Mouse (Mus musculus) megakaryocyte, embryonic 14.5 days (primary cell): Measurements from ENCODE around the gene Gm43064. TPM values are rescaled to one million over a fixed set of nuclear protein-coding genes. Genes with fewer than 3 reads are reported as not detected.
"Not testable (repeated sequence)": the region's sequence is repeated elsewhere in the genome, so short reads cannot be mapped to it uniquely, and the experiment has no call there.

Experiments used
- H3K27me3 ChIP-seq: replicated peaks from 2 replicates; pipeline ENCODE3; 2012; ENCODE audit warnings: inconsistent platforms
- H3K36me3 ChIP-seq: replicated peaks from 2 replicates; pipeline ENCODE3; 2012; ENCODE audit warnings: low read length, inconsistent platforms, mixed read lengths
- H3K4me1 ChIP-seq: 2 replicates; pipeline ENCODE4 v1.6.1; 2012; ENCODE audit warnings: inconsistent platforms
- H3K4me3 ChIP-seq: replicated peaks from 2 replicates; pipeline ENCODE3; 2012; ENCODE audit warnings: moderate library complexity, mild to moderate bottlenecking, inconsistent platforms
- H3K9me3 ChIP-seq: 2 replicates; pipeline ENCODE4 v1.6.1; 2012; ENCODE audit warnings: inconsistent platforms
- FLI1 ChIP-seq: IDR thresholded peaks from 2 replicates; pipeline ENCODE4 v1.6.1; 2012; ENCODE audit warnings: low read length, inconsistent platforms, mixed read lengths
- GATA1 ChIP-seq: IDR thresholded peaks from 3 replicates; pipeline ENCODE4 v1.6.1; 2012; ENCODE audit warnings: mixed read lengths, low read length, inconsistent platforms, borderline replicate concordance
- polyA plus RNA-seq: library from polyadenylated mRNA; stranded (reverse); fragments of >175 nt; gene quantifications from 2 replicates; pipeline ENCODE4 v1.2.3, GENCODE M21; 2012; ENCODE audit warnings: low replicate concordance; ENCODE audit not compliant: insufficient read depth

The Gm43064 gene
- polyA plus RNA-seq, 1 experiment: not detected

- Histone ChIP-seq H3K9me3 (no peaks in the 10 kb centered on the region), H3K27me3 (no peaks in the 10 kb centered on the region), H3K4me1 (peaks cover 97% of the 10 kb centered on the region), H3K36me3 (peaks cover 24% of the 10 kb centered on the region), H3K4me3 (peak overlapping the region; percentile 46)
- TF ChIP-seq FLI1 (no peak), GATA1 (peak; percentile 89; the same call in 2 of the 3 replicates)
These were observed 9.9 kb upstream of the Gm43064 start for GRCm38 (mm10) chr3:103799507-103799906.

DNA sequence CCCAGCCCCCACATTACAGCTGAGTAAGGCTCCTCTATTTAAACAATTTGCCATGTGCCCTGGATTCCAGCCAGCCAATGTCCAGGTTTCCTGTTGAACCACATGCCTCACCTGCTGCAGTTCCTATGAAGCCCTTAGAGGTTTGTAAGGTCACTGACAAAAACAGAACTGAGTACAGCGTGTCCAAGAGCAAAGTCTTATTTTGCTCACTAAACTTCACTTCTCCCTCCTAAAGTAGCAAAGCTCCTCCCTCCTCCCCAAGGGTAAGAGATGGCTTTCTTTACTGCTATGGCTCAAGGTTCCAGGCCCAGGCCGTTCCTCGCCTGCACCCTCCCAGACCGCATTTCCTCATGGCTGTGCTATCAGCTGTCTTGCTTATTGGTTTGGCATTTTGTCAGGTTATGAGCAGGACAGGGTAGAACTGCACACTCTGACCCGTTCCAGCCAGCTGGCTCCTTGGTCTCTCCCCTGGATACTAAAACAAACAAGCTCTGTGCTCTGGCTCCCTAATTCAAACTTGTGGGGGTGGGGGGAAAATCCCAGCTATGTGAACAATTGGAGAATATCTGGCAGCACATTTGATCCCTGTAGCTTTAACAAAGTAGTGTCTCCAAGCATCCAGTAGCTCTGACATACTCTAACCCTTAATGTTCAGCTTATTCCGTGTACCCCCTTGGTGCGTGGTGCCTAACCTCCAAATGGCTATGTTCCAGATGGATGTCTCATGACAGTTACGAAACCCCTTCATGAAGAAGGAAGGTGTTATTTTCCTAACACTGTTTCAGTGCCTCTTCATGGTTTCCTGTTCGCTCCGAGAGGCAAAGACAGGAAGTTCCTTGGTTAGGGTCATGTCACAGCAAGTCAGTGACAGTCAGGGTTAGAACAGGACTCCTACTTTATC, 7.5 kb upstream of the Gm43064 start:
- peak; percentile 42; the same call in 1 of the 2 replicates for TF ChIP-seq FLI1
- no peak for TF ChIP-seq GATA1
- Histone ChIP-seq H3K4me3 (peak overlapping the region; percentile 87), H3K27me3 (no peaks in the 10 kb centered on the region), H3K36me3 (peaks cover 45% of the 10 kb centered on the region), H3K9me3 (no peaks in the 10 kb centered on the region), H3K4me1 (peaks cover 96% of the 10 kb centered on the region)

DNA sequence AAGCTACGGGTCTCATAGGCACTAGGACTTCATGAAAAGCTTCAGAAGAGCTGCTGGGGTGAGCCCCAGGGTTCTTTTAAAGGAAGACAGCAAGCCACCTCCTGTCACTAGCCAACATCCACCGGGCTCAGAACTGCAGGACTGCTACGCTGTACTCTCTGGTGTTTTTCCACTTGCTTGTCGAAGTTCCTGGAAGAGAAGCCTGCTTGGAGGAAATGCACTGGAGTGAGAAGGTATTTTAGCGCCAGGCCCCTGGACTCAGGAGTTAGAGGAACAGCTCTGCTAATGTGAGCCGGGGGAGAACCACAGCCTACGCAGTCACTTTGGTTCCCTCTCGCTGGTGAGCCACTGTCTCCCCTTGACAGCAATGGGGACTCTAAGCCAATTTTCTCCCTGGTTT, 6.5 kb upstream of the Gm43064 start:
- peak overlapping the region; percentile 79 for H3K4me3 ChIP-seq
- H3K9me3 ChIP-seq: no peaks in the 10 kb centered on the region
- TF ChIP-seq GATA1: no peak
- TF ChIP-seq FLI1: no peak
- peaks cover 55% of the 10 kb centered on the region for H3K36me3 ChIP-seq
- peaks cover 96% of the 10 kb centered on the region for H3K4me1 ChIP-seq
- no peaks in the 10 kb centered on the region for H3K27me3 ChIP-seq

DNA sequence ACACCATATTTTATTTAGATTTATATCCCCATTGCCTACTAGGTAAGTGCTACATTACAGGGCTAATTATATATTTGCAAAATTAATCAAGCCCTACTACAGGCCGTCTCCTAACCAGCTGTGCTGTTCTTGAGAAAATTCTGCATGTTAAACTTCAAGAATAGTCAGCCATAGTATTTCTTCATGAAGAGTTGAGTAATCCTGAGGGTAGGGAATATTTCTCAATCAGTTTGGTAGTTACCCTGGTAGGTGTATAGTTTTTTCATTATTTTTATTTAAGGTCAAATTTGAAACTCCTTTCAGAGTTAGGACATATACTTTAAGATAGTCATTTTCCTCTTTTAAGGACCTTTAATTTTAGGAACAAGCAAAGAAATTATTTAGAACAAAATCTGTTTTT, 3.7 kb upstream of the Gm43064 start:
- peaks cover 54% of the 10 kb centered on the region for H3K36me3 ChIP-seq
- no peaks in the 10 kb centered on the region for H3K27me3 ChIP-seq
- TF ChIP-seq FLI1 (no peak), GATA1 (no peak)
- no peak overlapping the region for H3K4me3 ChIP-seq
- H3K9me3 ChIP-seq: no peaks in the 10 kb centered on the region
- H3K4me1 ChIP-seq: peaks cover 71% of the 10 kb centered on the region

- no peak for TF ChIP-seq FLI1
- TF ChIP-seq GATA1: no peak
- Histone ChIP-seq H3K4me1 (peaks cover 65% of the 10 kb centered on the region), H3K36me3 (peaks cover 65% of the 10 kb centered on the region), H3K4me3 (peak overlapping the region; percentile 97), H3K9me3 (no peaks in the 10 kb centered on the region), H3K27me3 (no peaks in the 10 kb centered on the region)
These were observed 402 bp downstream of the Gm43064 start for GRCm38 (mm10) chr3:103809799-103810150.

- H3K27me3 ChIP-seq: no peaks in the 10 kb centered on the region
- H3K9me3 ChIP-seq: no peaks in the 10 kb centered on the region
- H3K4me3 ChIP-seq: peak overlapping the region; percentile 86
- TF ChIP-seq GATA1 (no peak), FLI1 (no peak)
- H3K4me1 ChIP-seq: peaks cover 63% of the 10 kb centered on the region
- peaks cover 66% of the 10 kb centered on the region for H3K36me3 ChIP-seq
These were observed 1.6 kb downstream of the Gm43064 start for GRCm38 (mm10) chr3:103810967-103811366.

- no peaks in the 10 kb centered on the region for H3K27me3 ChIP-seq
- TF ChIP-seq FLI1: no peak
- TF ChIP-seq GATA1: no peak
- H3K9me3 ChIP-seq: no peaks in the 10 kb centered on the region
- H3K4me3 ChIP-seq: no peak overlapping the region
- H3K36me3 ChIP-seq: peaks cover 51% of the 10 kb centered on the region
- peaks cover 8% of the 10 kb centered on the region; the same call in 1 of the 2 replicates for H3K4me1 ChIP-seq
These were observed 18.2 kb downstream of the Gm43064 start for GRCm38 (mm10) chr3:103827548-103827947.

- H3K4me3 ChIP-seq: no peak overlapping the region
- peaks cover 37% of the 10 kb centered on the region for H3K36me3 ChIP-seq
- H3K27me3 ChIP-seq: no peaks in the 10 kb centered on the region
- peaks cover 4% of the 10 kb centered on the region; the same call in 1 of the 2 replicates for H3K4me1 ChIP-seq
- TF ChIP-seq GATA1 (no peak), FLI1 (no peak)
- H3K9me3 ChIP-seq: no peaks in the 10 kb centered on the region
These were observed 19.7 kb downstream of the Gm43064 start for GRCm38 (mm10) chr3:103829036-103829435.

- H3K4me1 ChIP-seq, H3K4me3 ChIP-seq, H3K27me3 ChIP-seq, H3K9me3 ChIP-seq: not testable (repeated sequence)
- peaks cover 31% of the 10 kb centered on the region for H3K36me3 ChIP-seq
These were observed 21.3 kb downstream of the Gm43064 start for GRCm38 (mm10) chr3:103830681-103831080.

DNA sequence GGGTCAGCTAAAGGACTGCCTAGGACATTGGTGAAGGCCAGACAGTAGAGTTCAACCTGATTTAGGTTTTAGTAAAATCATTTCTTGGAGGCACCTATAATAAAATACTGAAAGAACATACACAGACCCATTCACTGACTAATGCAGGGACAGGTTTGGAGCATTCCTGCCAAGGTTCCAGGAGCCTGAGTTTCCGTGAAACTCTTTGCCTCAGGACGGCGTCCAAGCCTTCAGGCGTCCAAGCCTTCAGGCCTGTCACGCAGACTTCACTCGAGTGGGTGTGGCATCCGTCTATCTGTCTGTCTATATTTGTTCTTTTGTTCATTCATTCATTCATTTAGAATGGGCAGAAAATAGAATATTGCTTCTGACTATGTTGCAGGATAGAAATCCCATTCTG, 21.8 kb downstream of the Gm43064 start:
- Histone ChIP-seq H3K27me3 (no peaks in the 10 kb centered on the region), H3K4me1 (peaks cover 8% of the 10 kb centered on the region), H3K36me3 (peaks cover 31% of the 10 kb centered on the region), H3K4me3 (no peak overlapping the region), H3K9me3 (no peaks in the 10 kb centered on the region)
- TF ChIP-seq GATA1 (no peak), FLI1 (no peak)

GRCm38 (mm10) chr3:103832426-103832825, 23.1 kb downstream of the Gm43064 start, which contains the start of gene Bcl2l15:
Bcl2l15 (plus strand) TSS chr3:103832601.
- Histone ChIP-seq H3K4me1 (peaks cover 8% of the 10 kb centered on the region), H3K9me3 (no peaks in the 10 kb centered on the region), H3K27me3 (no peaks in the 10 kb centered on the region), H3K4me3 (no peak within 1 kb of the TSS), H3K36me3 (peaks cover 28% of the 10 kb centered on the region)
- TF ChIP-seq FLI1 (no peak), GATA1 (no peak)
